Mouse (Mus musculus) right cerebral cortex, postnatal 10 days (tissue): ENCODE measurements around the gene Smyd1.
"Not testable (repeated sequence)": the region's sequence is repeated elsewhere in the genome, so short reads cannot be mapped to it uniquely, and the experiment has no call there.

Experiments used
- DNase-seq, 2 experiments: peaks; one replicate each; pipeline ENCODE4 v3.0.0; 2021; ENCODE audit warnings: low spot score in 2 of 2

Gene Smyd1

GRCm38 (mm10) chr6:71321826-71322283 is at the start of gene Smyd1:
TSS of gene Smyd1 (minus strand) at chr6:71322233.
- DNase-seq: no peak

- DNase-seq: no peak
Observed at GRCm38 (mm10) chr6:71371085-71371605, 49.1 kb upstream of the Smyd1 start.

- no peak for DNase-seq
Observed at GRCm38 (mm10) chr6:71369416-71369815, 47.4 kb upstream of the Smyd1 start.

GRCm38 (mm10) chr6:71363995-71364394 is 42.0 kb upstream of the Smyd1 start:
- no peak for DNase-seq

DNA sequence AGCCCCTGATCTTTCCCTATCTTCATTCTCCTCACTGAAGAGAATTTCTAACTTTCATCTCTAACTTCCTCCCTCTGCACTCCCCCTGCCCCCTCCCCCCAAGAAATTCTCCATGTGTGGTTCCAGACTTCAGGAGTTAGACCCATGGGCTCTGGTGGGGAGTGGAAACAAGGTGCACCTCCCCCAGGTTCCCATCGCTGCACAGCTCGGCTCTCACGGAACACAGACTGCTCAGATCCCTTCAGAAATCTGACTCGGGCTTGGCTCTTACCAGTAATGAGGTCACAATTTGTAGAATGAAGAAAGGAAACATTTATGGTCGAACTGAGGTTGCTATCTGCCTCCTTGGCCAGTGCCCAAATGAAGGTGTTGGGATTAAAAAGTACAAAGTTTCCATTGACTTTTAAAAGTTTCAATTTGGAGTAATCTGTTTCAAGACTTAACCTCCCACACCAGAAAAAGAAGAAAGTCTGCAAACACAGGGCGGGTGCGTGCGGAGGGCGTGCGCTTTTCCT is 39.2 kb upstream of the Smyd1 start:
- no peak for DNase-seq

DNA sequence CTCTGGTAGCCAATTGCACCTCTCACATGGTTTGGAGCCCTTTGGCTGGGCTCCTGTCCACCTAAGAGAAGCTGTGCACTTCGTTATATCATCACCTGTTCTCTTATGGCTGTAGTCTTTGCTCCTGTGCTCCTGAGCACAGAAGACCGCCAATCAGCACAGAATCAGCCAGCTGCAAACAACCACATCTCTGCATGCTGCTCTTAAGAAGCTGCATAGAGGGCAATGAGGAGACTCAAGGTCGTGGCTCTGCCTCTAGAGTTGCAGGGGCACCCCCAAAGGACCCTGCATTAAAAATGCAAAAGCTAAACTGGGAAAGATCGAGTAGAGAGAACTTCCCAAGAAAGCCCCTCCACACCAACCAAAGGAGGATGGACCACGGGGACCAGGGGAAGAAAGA is 38.7 kb upstream of the Smyd1 start:
- no peak for DNase-seq

DNA sequence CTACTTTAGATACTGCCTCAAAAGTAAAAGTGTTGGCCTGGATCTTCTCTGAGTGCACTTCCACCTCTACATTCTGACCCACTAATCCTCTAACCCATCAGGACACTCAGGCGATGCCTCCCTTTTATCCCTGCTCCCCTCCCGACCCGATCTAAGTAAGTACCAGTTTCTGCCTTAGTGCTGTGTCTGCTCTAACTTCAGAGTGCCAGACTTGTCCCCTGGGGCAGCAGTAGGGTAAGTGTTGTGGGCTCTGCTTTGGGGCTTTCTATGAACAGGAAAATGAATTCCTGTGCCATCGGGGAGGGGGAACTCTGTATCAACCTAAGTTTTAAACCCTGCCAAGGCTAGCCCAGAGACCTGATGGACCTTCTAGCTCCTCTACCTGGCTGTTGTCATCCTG is 38.2 kb upstream of the Smyd1 start:
- DNase-seq: no peak

DNA sequence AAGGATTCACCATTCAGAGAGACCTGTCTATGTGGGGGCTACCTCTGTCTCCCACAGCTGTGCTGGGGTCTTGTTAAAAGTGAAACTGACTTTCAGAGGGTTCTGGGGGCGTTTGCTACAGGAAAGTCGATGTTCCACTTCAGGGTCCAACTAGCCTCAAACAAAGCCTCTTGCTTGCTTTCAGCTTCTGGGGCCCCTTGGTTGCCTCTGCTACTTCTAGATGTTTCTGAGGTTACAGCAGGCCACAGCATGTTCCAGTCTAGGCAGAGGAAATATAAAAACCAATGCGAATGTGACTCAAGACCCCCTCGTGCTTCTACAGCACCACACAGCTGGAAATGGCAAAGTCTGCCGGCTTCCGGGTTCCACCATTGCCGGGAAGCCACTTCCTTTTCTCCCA is 35.5 kb upstream of the Smyd1 start:
- no peak for DNase-seq

- no peak for DNase-seq
Observed at GRCm38 (mm10) chr6:71353722-71354121, 31.7 kb upstream of the Smyd1 start.

DNA sequence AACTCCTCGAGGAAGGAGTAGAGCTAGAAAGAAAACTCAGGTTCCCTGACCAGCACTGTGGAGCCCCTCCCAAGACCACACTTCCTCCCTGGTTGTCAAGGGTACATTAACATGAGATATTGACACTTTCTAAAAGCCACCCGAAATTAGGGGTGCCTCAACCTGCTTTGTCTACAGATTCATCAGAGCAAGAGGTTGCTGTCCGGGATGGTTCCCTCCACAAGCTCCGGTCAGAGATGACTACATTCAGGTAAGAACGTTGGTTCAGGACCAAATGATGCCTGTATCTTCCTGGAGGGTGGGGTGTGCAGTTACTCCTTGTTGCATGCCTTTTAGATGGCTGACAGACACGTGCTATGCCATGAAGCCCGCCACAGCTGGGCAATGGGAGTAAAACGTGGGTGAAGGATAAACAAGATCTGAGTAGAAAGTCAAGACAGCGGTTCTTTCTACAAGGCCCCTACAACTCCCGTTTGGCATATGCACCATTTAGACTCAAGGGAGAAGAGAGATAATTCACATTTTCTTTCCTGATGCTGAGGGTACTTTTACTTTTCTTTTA is 30.9 kb upstream of the Smyd1 start:
- no peak for DNase-seq

DNA sequence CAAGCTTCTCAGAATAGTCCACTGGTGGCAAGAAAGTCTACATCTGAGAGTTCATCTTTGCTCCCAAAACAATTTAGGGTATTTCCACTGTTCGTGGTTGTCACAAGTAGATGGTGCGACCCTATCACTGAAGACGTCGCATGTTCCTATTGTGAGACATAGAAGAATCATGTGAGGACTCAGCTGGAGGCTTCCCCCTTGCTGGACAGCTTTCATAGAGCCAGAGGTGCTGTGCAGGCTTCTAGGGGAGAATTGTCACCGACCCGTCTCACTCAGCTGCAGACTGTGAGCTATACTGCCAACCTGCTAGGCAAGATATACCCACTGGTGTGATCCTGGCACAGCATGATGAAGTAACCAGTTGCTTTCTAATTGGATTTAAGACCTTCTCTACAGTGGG is 30.2 kb upstream of the Smyd1 start:
- DNase-seq: no peak

- DNase-seq: no peak
Observed at GRCm38 (mm10) chr6:71351201-71351600, 29.2 kb upstream of the Smyd1 start.

DNA sequence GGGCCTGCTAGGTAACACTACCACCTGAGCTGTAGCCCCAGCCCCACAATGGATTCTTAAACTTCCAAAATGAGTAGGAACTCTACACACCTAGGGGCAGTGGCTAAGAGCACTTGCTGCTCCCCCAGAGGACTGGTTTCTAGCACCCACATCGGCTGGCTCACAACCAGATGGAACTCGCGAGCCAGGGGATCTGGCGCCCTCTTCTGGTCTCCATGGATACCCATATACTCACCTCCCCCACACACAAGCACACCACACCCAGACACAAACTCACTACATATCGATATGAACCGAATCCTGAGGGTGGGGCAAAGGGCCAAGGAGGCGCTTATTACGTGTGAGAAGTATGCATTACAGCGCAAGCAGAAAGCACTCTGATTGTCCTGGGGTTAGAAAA is 26.0 kb upstream of the Smyd1 start:
- no peak for DNase-seq

DNA sequence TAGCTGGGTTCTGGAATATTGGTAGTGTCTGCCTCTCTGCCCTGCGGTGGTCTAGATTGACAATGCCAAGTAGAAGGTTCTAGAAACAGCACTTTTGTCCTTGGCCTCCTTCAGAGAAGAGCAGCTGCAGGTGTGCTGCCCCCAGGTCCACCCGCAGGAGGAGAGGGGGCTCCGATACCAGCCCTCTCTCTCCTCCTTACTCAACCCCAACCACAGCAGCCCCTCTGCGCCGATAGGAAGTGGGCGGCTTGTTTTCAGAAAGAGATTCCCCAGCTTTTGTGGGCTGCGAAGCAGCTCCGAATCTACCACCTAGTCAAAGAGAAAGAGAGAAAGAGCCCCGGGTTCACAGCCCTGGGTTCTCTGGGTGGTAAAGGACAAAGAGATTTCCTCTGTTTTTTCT is 19.1 kb upstream of the Smyd1 start:
- DNase-seq: no peak

DNA sequence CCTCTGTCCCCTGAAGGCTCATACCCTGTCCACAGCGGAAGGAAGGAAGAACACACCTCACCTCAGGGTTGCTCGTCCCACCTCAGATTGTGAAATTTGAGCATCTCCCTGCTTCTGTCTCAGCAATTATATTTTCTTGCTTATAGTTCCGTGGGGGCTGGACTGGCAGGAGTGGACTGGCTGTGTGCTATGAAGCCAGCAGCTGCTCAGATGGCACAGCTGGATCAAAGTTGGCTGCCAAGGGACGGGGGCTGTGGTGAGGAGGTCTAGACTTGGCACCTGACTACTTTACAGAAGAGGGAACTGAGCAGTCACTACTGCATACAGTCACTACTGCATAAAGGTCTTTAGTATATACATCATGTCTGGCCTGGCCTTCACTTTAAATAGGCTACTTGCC is 17.3 kb upstream of the Smyd1 start:
- DNase-seq: no peak

DNA sequence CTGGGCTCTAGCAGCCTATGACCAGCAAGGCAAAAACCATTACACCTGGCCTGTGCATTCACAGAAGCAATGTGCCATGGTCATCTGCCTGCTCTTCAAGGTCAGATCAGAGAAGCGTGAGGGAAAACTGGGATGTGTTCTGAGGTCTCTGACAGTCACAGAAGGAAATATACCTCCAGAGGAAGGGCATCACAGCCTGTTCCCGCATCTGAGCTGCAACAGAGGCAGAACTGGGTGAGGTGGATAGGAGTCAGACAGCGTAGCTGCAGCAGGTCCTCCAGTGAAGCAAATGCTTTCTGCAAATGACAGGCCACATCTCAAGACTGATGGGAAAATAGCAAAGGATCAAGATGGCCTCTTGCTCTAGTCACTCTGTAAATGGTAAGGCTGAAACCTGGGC is 16.9 kb upstream of the Smyd1 start:
- DNase-seq: no peak

DNA sequence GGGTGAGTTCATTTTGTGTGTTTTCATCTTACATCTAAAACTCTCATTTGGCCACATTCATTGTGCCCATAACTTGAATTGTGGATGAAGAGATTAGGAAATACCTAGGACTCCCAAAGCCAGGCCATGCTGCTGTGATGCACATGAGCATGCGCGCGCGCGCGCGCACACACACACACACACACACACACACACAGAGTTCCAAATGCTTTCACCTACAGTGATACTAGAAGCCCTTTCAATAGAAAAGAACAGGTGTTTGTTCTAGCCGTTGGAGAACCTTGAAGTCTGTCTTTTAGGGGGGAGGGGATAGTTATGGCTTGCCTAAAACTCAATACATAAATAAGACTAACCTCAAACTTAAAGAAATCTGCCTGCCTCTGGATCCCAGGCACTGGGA is 15.6 kb upstream of the Smyd1 start:
- DNase-seq: no peak

- no peak for DNase-seq
Observed at GRCm38 (mm10) chr6:71333578-71334273, 11.7 kb upstream of the Smyd1 start.

GRCm38 (mm10) chr6:71333031-71333430 is 11.0 kb upstream of the Smyd1 start:
- no peak for DNase-seq

- no peak for DNase-seq
Observed at GRCm38 (mm10) chr6:71332236-71332965, 10.4 kb upstream of the Smyd1 start.

DNA sequence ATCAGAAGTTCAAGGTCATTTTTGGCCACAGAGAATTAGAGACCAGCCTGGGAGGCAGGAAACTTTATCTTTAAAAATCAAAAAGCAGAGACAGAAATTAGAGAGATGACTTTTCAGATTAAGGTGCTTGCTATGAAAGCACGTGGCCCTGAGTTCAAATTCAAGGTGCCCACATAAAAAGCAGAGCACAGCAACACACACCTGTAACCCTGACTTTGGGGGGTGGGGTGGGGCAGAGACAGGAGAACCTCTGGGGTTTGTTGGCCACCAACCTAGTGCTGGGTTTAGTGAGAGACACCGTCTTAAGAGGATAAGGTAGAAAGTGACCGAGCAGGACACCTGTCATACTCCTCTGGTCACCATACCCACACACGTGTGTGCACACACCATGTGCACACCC is 9.5 kb upstream of the Smyd1 start:
- DNase-seq: not testable (repeated sequence)

DNA sequence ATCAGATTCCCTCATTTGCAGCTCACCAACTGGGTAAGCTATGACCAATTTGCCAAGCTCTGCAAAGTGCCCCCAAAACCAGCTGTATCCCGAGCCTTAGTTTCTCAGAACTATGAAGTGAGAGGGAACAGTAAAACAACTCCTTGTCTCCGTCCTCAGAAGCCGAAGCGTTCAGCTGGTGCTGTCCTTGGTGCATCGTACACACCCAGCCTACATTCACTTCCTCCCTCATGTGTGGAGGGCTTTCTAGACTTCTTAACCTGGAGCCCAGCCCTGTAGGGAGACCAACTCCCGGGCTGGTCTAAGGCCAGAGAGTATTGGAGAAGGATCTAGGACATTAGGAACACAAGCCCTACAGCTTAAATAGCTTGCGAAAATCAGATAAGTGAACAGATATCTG is 8.5 kb upstream of the Smyd1 start:
- DNase-seq: no peak

DNA sequence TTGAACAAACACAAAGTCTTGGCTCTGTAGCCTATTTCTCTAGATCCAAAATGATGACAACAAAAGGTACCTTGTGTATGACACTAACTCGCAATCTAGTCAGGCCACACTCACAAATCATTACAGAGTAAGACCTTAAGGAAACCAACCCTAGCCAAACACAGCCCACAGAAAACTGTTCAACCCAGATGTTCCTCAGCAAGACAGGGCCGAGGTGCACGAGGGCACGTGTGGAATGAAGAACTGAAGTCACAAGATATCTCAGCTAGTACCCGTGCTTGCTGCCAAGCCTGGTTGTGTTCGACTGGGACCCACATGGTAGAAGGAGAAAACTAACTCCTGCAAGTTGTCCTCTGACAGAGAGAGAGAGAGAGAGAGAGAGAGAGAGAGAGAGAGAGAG is 7.8 kb upstream of the Smyd1 start:
- DNase-seq: no peak
